Mouse (Mus musculus): ENCODE results near the gene Inhbc.

Inhbc gene

GRCm38 (mm10) chr10:127352187-127352586 lies 18.0 kb downstream of the Inhbc start:
- no peak for DNase-seq (ENCODE audit: low read depth, low spot score)

DNA sequence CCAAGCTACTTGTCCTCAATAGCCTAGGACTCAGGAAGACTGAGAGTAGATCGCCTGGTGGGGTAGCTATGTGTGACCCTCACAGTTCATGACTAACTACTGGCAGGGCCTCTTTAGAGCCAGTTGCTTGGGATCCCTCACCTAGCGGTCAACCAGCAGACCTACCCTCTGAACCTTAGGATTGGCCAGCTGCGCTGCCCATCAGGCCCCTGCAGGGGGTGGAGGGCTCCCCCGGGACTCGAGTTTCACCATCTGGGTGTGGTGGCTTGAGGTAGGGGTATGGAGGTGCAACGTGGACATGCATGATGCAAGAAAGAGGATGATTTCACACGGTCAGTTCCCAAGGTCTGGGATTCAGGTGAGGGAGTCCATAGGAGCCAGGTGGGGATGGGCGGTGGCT lies 18.5 kb downstream of the Inhbc start:
- no peak for DNase-seq (ENCODE audit: low read depth, low spot score)

DNA sequence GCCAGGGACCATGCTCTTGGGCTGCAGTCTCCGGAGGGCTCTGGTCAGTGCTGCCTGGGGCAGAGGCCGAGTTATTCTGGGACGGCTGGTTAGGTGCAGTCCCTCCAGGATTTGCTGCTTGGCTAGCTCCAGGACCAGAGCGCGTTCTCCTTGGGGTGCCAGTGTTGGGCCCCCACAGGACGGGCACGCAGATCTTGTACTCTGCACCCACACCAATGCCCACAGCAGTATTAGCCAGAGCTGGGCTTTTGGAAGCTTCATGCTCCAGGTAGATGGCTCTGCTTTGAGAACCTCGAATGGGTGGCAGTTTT lies 19.0 kb downstream of the Inhbc start:
- no peak for DNase-seq (ENCODE audit: low read depth, low spot score)

DNA sequence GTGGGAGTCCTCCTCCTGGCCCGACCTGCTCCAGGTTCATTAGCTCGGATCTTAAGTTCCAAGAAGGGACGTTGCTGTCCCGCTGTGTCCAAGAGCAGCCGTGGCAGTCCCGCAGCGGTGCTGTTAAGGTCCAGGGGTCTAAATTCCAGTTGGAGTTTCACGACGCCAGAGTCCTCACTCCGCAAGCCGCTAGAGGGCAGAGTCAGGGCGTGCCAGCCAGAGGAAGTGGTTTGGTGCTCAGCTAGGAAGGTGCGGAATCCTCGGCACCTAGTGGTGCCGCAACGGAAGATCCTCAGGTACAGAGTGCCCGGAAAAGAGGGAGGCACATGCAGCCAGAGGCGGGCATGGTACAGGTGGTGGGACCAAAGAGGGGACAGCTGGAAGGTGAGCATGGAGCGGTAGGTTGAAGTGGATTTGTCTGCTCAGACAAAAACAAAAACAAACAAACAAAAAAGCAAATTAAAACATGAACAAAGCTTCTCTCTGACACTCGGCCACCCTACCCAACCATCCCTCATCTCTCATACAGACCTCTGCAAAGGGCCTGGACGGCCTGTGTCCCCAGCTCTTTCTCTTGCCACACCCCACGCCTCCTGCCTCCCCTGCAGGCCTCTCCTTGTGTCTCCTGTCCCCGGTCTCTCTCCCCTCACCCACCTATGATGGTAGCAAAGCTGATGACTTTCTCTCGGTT lies 19.5 kb downstream of the Inhbc start:
- peak; percentile 89 for DNase-seq (ENCODE audit: low read depth, low spot score)

GRCm38 (mm10) chr10:127349810-127350209 lies 20.4 kb downstream of the Inhbc start:
- no peak for DNase-seq (ENCODE audit: low read depth, low spot score)

DNA sequence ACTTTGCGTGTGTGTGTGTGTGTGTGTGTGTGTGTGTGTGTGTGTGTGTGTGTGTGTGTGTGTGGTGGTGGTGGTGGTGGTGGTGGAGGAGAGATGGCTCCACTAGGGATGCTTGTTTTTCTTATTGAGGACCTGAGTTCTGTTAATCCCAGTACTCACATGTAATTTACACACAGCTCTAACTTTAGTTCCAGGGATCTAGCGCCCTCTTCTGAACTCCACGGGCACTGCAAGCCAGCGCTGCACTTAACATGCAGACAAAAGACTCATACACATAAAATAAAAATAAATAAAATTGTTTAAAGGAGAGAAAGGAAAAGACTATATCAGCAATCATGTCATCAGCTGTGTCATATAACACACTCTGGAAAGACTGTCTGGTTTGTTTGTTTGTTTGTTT lies 21.3 kb downstream of the Inhbc start:
- peak; percentile 70 for DNase-seq (ENCODE audit: low read depth, low spot score)

DNA sequence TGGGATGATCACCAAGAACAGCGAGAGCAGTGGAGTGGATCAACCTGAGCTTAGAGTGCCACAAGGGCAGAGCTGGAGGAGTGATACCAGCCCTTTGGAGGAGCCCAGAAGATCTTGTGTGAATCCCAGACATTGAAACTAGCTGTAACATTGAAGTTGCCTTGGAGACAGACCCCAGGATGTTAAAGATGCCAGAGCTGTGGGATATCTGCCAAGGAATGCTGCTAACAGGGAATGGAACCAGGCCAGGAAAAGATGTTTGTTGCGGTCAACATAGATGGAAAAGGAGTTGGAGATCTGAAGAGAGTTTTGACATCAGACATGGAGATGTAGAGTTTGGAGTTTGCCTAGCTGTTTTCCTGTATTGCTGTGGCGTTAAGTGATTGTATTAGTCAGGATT lies 24.1 kb downstream of the Inhbc start:
- DNase-seq (ENCODE audit: low read depth, low spot score), result no peak

DNA sequence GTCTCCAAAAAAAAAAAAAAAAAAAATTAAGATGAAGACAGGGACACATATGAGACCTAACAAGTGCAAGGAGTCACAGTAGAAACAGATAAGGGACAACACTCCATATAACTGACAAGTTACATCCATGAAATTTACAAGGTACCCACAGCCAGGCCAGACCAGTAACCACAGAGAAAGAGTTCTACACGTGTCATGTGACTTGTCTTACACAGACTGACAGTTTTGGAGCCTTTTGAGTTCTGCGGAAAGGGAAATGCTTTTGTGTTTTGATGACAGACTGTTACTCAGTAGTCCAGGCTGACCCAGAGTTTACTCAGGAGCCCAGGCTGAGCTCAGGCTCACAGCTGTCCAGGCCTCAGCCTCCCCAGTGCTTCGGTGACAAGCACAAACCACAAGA lies 27.2 kb downstream of the Inhbc start:
- no peak for DNase-seq (ENCODE audit: low read depth, low spot score)

DNA sequence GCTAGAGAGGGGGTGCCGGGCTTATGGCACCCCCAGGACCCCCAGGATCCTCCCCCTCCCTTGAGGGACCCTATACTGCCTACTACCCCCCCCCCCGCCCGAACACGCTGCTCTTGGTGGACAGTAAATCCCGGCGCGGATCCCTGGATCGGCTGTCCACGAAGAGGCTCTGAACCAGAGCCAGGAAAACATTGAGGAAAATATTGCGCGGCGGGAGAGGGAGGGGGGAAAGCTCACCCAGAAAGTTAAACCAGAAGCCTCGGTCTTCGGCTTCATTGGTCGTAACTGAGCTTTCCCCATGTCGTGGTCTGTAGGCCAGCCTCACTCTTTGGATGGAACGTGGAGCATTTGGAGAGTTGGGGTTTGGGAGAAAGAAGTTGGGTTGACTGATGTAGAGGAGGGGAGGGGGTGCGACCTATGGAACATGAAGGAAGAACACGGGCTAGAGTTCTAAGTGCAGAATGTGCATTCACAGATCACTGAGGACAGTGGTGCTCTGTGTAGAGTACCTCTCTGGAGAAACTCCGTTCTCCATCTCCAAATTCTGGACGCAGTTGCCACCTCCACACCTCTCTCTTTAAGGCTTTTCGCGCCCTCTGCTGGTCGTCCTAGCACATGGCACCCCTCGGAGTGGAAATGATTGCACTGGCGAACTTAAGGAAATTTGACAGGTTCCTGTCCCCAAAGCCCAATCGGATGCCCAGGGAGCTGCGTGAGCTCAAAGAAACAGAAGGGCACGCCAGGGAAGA lies 28.2 kb downstream of the Inhbc start, which contains the start of gene Gli1:
Gene Gli1 (minus strand): TSS at position 84 of the 749 bp plus-strand sequence.
- peak; percentile 95 for DNase-seq (ENCODE audit: low read depth, low spot score)

DNA sequence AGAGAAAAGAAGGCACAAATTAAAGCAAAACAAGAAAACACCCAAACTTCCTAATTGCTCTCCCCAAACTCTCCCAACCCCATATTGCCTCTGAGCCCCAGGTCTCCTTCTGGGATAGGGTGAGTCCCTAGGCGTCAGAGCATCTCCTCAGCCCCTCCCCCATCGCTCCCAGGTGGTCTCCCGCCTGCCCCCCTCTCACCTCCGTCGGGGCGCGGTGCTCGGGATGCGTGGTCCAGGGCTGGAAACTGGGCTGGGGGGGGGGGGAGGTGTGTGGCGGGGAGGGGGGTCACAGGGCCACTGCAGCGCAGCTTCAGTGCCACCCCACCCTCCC lies 28.9 kb downstream of the Inhbc start:
- peak; percentile 65 for DNase-seq (ENCODE audit: low read depth, low spot score)

GRCm38 (mm10) chr10:127340577-127341359 lies 29.5 kb downstream of the Inhbc start:
- DNase-seq (ENCODE audit: low read depth, low spot score), result peak; percentile 64

- DNase-seq (ENCODE audit: low read depth, low spot score), result peak; percentile 81
Measured at GRCm38 (mm10) chr10:127339683-127340576, 30.3 kb downstream of the Inhbc start.

DNA sequence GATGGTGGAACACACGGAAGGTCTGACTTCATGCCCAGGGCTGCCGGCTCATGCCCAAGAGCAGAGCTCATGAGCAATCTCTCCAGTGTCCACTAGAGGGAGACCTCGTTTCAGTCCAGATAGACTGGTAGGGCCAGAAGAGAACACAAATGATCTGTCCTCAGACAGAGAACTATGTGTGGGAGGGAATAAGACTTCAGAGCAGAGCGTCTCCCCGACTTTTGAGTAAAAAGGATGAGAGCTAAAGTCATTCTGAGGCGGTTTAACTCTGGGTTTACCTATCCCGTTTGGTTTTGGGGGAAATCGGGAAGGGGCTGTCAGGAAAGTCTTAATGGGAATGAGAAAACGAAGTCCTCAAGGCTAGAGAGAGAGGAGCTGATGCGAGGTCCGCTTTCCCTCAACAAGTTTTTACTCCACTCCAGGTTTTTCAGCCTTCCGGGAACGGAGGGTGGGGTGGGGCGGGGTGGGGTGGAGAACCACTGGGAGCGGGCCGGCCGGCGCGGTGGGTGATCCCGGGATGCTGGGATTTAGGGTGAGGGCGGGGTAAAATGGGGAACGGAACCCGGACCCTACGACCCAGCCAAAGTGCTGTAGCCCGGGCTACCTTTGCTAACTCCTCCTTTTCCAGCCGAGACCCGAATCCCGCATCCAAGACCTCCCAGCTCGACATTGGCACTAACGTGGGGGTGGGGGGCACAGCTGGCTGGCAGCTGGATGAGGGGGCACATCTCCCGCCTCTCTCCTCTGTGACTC lies 31.1 kb downstream of the Inhbc start:
- peak; percentile 96 for DNase-seq (ENCODE audit: low read depth, low spot score)

- no peak for DNase-seq (ENCODE audit: low read depth, low spot score)
Measured at GRCm38 (mm10) chr10:127337536-127338099, 32.6 kb downstream of the Inhbc start.

DNA sequence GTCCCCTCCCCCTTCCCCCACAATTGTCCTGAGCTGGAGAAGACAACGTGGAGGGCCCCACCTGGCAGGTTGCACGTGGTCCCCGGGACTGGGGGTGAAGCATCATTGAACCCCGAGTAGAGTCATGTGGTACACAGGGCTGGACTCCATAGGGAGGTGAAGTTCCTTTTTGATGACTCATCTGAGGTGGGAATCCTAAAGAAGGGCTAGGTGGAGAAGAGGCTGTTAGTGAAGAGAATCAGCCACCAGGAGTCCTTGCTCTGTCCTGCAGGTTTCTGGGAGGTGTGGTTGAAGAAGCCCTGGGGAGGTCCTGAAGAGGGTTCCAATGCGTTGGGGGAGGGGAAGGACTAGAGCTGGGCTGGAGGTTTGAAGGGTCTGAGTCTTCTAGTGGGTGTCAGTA lies 33.3 kb downstream of the Inhbc start:
- peak; percentile 77 for DNase-seq (ENCODE audit: low read depth, low spot score)

DNA sequence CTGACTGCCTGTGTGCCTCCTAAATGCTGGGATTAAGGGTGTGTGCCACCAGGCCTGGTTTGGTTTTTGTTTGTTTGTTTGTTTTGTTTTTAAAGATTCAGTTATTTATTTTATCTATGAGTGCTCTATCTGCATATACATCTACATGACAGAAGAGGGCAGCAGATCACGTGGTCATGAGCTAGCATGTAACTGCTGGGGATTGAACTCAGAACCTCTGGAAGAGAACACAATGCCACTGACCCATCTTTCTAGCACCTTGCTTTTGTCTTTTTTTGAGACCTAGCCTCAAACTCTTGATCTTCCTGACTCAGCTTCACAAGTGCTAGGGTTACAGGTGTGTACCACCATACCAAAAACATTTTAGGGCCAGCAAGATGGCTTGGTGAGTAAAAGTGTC lies 35.0 kb downstream of the Inhbc start:
- no peak for DNase-seq (ENCODE audit: low read depth, low spot score)

GRCm38 (mm10) chr10:127333152-127333551 lies 37.1 kb downstream of the Inhbc start:
- DNase-seq (ENCODE audit: low read depth, low spot score), result no peak

DNA sequence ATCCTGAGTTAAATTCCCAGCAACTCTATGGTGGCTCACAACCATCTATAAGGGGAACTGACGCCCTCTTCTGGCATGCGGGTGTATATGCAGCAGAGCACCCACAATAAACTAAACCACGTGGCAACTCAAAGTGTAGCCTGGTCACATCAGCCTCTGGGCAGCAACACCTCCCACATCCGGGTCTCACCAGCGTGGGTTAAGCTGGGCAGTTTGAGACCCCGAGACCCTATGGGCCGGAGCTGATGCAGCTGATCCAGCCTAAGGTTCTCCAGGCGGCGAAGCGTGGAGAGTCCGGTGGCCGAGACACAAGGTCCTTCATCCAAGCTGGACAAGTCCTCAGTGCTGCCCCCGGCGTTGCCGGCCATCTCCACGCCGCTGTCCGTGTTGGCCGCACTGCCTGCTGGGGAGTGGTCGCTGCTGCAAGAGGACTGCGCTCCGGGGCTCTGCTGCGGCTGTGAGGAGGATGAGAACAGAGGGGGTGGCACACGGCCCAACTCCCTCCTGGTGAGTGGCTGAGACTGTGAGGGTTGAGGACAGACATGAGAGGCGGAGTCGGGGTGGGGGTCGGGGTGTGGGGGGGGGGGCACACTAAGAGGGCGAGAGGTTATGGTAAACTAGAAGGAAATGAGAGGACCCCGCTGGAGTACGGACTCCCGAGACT lies 37.9 kb downstream of the Inhbc start:
- peak; percentile 84 for DNase-seq (ENCODE audit: low read depth, low spot score)

DNA sequence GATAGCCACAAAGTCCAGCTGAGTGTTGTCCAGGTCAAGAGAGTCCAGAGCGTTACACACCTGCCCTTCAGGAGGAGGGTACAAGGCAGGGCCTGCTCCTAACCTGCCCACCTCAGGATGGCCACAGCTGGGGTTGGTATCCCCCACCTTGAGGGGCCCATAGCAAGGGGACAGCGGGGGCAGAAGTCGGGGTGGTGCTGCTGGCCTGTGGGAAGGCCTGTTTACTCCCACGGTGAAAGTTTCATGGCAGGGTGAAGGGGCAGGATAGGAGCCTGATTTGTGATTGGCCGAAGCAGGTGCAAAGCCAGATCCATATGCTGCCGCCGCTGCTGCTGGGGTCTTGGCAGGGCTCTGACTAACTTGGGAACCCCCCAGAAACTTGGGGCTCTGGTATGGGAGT lies 40.0 kb downstream of the Inhbc start:
- DNase-seq (ENCODE audit: low read depth, low spot score), result no peak

Measured in ES-CJ7 (cell line).